Mouse (Mus musculus) ovary, adult 18-20 months (tissue): ENCODE data around the gene Ndufa6.
"Not testable (repeated sequence)": the region's sequence is repeated elsewhere in the genome, so short reads cannot be mapped to it uniquely, and the experiment has no call there.

Experiments
- DNase-seq: peaks from one replicate; pipeline ENCODE4 v3.0.0; 2022; ENCODE audit warnings: low spot score, mixed read lengths

Gene Ndufa6

GRCm38 (mm10) chr15:82364561-82364960 is 10.4 kb upstream of the Ndufa6 start:
- DNase-seq, result not testable (repeated sequence)

- DNase-seq, result not testable (repeated sequence)
These were observed 9.7 kb upstream of the Ndufa6 start for GRCm38 (mm10) chr15:82363801-82364200.

GRCm38 (mm10) chr15:82362234-82362633 is 8.1 kb upstream of the Ndufa6 start:
- no peak for DNase-seq

GRCm38 (mm10) chr15:82361459-82362018 is 7.4 kb upstream of the Ndufa6 start:
- peak; percentile 22 for DNase-seq

- DNase-seq, result no peak
These were observed 4.5 kb upstream of the Ndufa6 start for GRCm38 (mm10) chr15:82358431-82359260.

- DNase-seq, result no peak
These were observed 393 bp downstream of the Ndufa6 start for GRCm38 (mm10) chr15:82353745-82354113.

- DNase-seq, result no peak
These were observed 911 bp downstream of the Ndufa6 start for GRCm38 (mm10) chr15:82353078-82353744.

- no peak for DNase-seq
These were observed 2.6 kb downstream of the Ndufa6 start for GRCm38 (mm10) chr15:82351480-82351879.

- DNase-seq, result no peak
These were observed 3.8 kb downstream of the Ndufa6 start for GRCm38 (mm10) chr15:82350349-82350748.

GRCm38 (mm10) chr15:82348999-82349341 is 5.2 kb downstream of the Ndufa6 start:
- no peak for DNase-seq

GRCm38 (mm10) chr15:82348258-82348998 is 5.7 kb downstream of the Ndufa6 start:
- DNase-seq, result no peak

- DNase-seq, result no peak
These were observed 6.3 kb downstream of the Ndufa6 start for GRCm38 (mm10) chr15:82347852-82348251.

- DNase-seq, result no peak
These were observed 6.8 kb downstream of the Ndufa6 start for GRCm38 (mm10) chr15:82347303-82347676.

GRCm38 (mm10) chr15:82346580-82347302 is 7.4 kb downstream of the Ndufa6 start:
- no peak for DNase-seq

- DNase-seq, result peak; percentile 96
These were observed 8.2 kb downstream of the Ndufa6 start for GRCm38 (mm10) chr15:82345820-82346470.

GRCm38 (mm10) chr15:82344971-82345370 is 9.2 kb downstream of the Ndufa6 start:
- no peak for DNase-seq

GRCm38 (mm10) chr15:82343368-82344287 is 10.5 kb downstream of the Ndufa6 start:
- DNase-seq, result no peak

GRCm38 (mm10) chr15:82342543-82342935 is 11.6 kb downstream of the Ndufa6 start:
- no peak for DNase-seq

- no peak for DNase-seq
These were observed 12.2 kb downstream of the Ndufa6 start for GRCm38 (mm10) chr15:82341675-82342542.
